Mouse (Mus musculus) lung, adult 2 months (tissue): ENCODE measurements around the gene Cdh1. TPM values are rescaled to one million over a fixed set of nuclear protein-coding genes. Genes with fewer than 3 reads are reported as not detected.
A peak's percentile ranks its signal among the peaks of the same experiment; 100 is the strongest.

Experiments
- DNase-seq: peaks from one replicate; pipeline ENCODE4 v3.0.0; 2022
- H3K4me1 ChIP-seq: fragments of 200-500 bp; 2 replicates; pipeline ENCODE4 v1.6.1; 2011; ENCODE audit warnings: low read length; ENCODE audit not compliant: control insufficient read depth, insufficient read depth
- H3K4me3 ChIP-seq: fragments of 200-500 bp; replicated peaks from 2 replicates; pipeline ENCODE3; 2011; ENCODE audit warnings: low read depth, mild to moderate bottlenecking, control low read depth, low read length; ENCODE audit errors: extremely low read depth
- CTCF ChIP-seq: fragments of 200-500 bp; IDR thresholded peaks from 2 replicates; pipeline ENCODE4 v1.5.1; 2011; ENCODE audit warnings: mild to moderate bottlenecking, low read length, control low read depth; ENCODE audit not compliant: insufficient read depth
- POLR2A ChIP-seq: fragments of 200-500 bp; IDR thresholded peaks from 2 replicates; pipeline ENCODE4 v1.6.1; 2011; ENCODE audit warnings: low read depth, mild to moderate bottlenecking, control low read depth, low read length, borderline replicate concordance; ENCODE audit errors: extremely low read depth
- WGBS: fragments of 180-500 bp; shearing (Covaris S2); methylation state at CpG from one replicate; pipeline ENCODE4 v1.1.7; 2018; 5-methylcytosine and 5-hydroxymethylcytosine counted together
- polyA plus RNA-seq: library from polyadenylated mRNA; depleted of rRNA; stranded (reverse); fragments of >200 nt; gene quantifications from 2 replicates; pipeline ENCODE4 v1.2.3, GENCODE M21; 2012; rRNA removed

The Cdh1 gene
- polyA plus RNA-seq, 1 experiment, result 140 TPM

- no peaks in the 10 kb centered on the region; the same call in 1 of the 2 replicates for H3K4me1 ChIP-seq
- TF ChIP-seq CTCF (no peak), POLR2A (no peak)
- WGBS, result 81% methylated on average over 4 of the region's 4 CpGs
- no peak for DNase-seq
- H3K4me3 ChIP-seq, result no peak overlapping the region
Measured at GRCm38 (mm10) chr8:106714297-106714696, 111.1 kb downstream of the Cdh1 start.

GRCm38 (mm10) chr8:106718091-106718500 lies 114.9 kb downstream of the Cdh1 start:
- DNase-seq, result peak; percentile 70
- Histone ChIP-seq H3K4me3 (no peak overlapping the region), H3K4me1 (peaks cover 5% of the 10 kb centered on the region; the same call in 1 of the 2 replicates)
- TF ChIP-seq POLR2A (no peak), CTCF (peak; percentile 71)
- 10% methylated on average over 17 of the region's 17 CpGs for WGBS

Other genes with a start within 250 kb of the Cdh1 start
- gene Zfp90, start 188.0 kb upstream of the Cdh1 start, polyA plus RNA-seq, result 1.7 and 2.7 TPM in 2 replicates
- not detected in 2 replicates for gene 6030452D12Rik, start 102.8 kb upstream of the Cdh1 start, polyA plus RNA-seq
- 1.3 and 2.0 TPM in 2 replicates for gene Cdh3, start 92.5 kb upstream of the Cdh1 start, polyA plus RNA-seq
- 21.8 and 38.0 TPM in 2 replicates for gene Gm10073, start 29.9 kb upstream of the Cdh1 start, polyA plus RNA-seq
- 4.3 and 5.9 TPM in 2 replicates for gene Tango6, start 79.7 kb downstream of the Cdh1 start, polyA plus RNA-seq